ENCODE assay signal across 18 mouse cellular contexts in genomic region chr10:98292140-98292539, GRCm38 (mm10).
DNase-seq lines count a peak whose midpoint lies in the region; ATAC-seq lines count a peak whose summit lies in the region.
"Had no signal": no experiment of that assay in that cellular context is flagged by ENCODE, and none has a peak within 500 bp of the region (broad histone marks: within the 10 kb centered on the region; RNA-seq: fewer than 3 reads in every experiment).

No protein-coding gene starts in this region.

- peak overlapping the region; percentile 30 for H3K4me2 ChIP-seq in heart, embryonic 13.5 days
- H3K4me2 ChIP-seq: hindbrain, embryonic 13.5 days; limb, embryonic 15.5 days had no signal

- H3K27ac ChIP-seq in heart, embryonic 10.5 days = 0 out of 2 replicates have a peak overlapping the region, but pooled peaks have one; percentile 36
- peak overlapping the region; percentile 34 for H3K27ac ChIP-seq in heart, embryonic 13.5 days (replicated peaks)
- H3K27ac ChIP-seq: gastrocnemius, adult 2 months; hindbrain, embryonic 13.5 days; left cerebral cortex, adult 2 months; limb, embryonic 15.5 days; macrophage had no signal

- peaks cover 15% of the 10 kb centered on the region for H3K4me1 ChIP-seq in heart, embryonic 10.5 days
- peaks cover 17% of the 10 kb centered on the region for H3K4me1 ChIP-seq in heart, embryonic 13.5 days
- H3K4me1 ChIP-seq: hindbrain, embryonic 13.5 days; limb, embryonic 15.5 days had no signal

- no peaks in the 10 kb centered on the region for H3K27me3 ChIP-seq in heart, embryonic 10.5 days (ENCODE audit: insufficient read depth, poor library complexity, severe bottlenecking)
- no peaks in the 10 kb centered on the region for H3K27me3 ChIP-seq in heart, embryonic 13.5 days (replicated peaks)
- H3K27me3 ChIP-seq: hindbrain, embryonic 13.5 days; limb, embryonic 15.5 days had no signal

- ATAC-seq in heart, embryonic 13.5 days (ENCODE audit: extremely low read depth, insufficient number of reproducible peaks, low FRiP score, low TSS enrichment) = no peak
- ATAC-seq: CD4-positive, CD25-positive, alpha-beta regulatory T cell, adult 4 months; forebrain, embryonic 16.5 days; midbrain, embryonic 16.5 days had no signal

- H3K36me3 ChIP-seq in heart, embryonic 10.5 days = no peaks in the 10 kb centered on the region
- H3K36me3 ChIP-seq in heart, embryonic 13.5 days = no peaks in the 10 kb centered on the region
- H3K36me3 ChIP-seq: hindbrain, embryonic 13.5 days; limb, embryonic 15.5 days had no signal

- WGBS in heart, embryonic 10.5 days = 12% methylated on average over 2 of the region's 2 CpGs
- 8% methylated on average over 2 of the region's 2 CpGs for WGBS in heart, embryonic 13.5 days

- H3K9ac ChIP-seq in heart, embryonic 13.5 days = no peak overlapping the region
- H3K9ac ChIP-seq: hindbrain, embryonic 13.5 days; limb, embryonic 15.5 days had no signal

- no peak for DNase-seq in heart, embryonic 10.5 days (ENCODE audit: low spot score)
- no peak for DNase-seq in heart, postnatal 4 days
- peak; percentile 14 for DNase-seq in retina, postnatal 1 day
- no peak for DNase-seq in retina, embryonic 14.5 days (ENCODE audit: low spot score)
- no peak for DNase-seq in left cerebral cortex, adult 18-20 months (ENCODE audit: low spot score in 2 of 2)
- no peak for DNase-seq in thymus, postnatal 36 days
- DNase-seq: cerebellum, postnatal 36 days; gastrocnemius, adult 2 months; kidney, adult 18-20 months; right cerebral cortex, postnatal 4 days had no signal

- H3K9me3 ChIP-seq in heart, embryonic 10.5 days = no peaks in the 10 kb centered on the region
- H3K9me3 ChIP-seq in heart, embryonic 13.5 days = no peaks in the 10 kb centered on the region
- H3K9me3 ChIP-seq: hindbrain, embryonic 13.5 days; limb, embryonic 15.5 days had no signal

- H3K4me3 ChIP-seq in heart, embryonic 10.5 days = no peak overlapping the region
- H3K4me3 ChIP-seq in heart, embryonic 13.5 days = no peak overlapping the region
- H3K4me3 ChIP-seq: gastrocnemius, adult 2 months; hindbrain, embryonic 13.5 days; left cerebral cortex, adult 2 months; limb, embryonic 15.5 days had no signal
